Mouse (Mus musculus) granulocyte monocyte progenitor cell, adult 5-6 weeks (primary cell): Measurements from ENCODE around the gene Relt. TPM values are rescaled to one million over a fixed set of nuclear protein-coding genes. Genes with fewer than 3 reads are reported as not detected.
"Not testable (repeated sequence)": the region's sequence is repeated elsewhere in the genome, so short reads cannot be mapped to it uniquely, and the experiment has no call there.

Source experiments
- ATAC-seq: replicated peaks from 2 replicates; pipeline ENCODE4 v1.8.0; 2016; ENCODE audit warnings: mild to moderate bottlenecking, moderate TSS enrichment, inconsistent platforms; ENCODE audit not compliant: poor library complexity, severe bottlenecking
- total RNA-seq, 2 experiments: library from RNA; stranded (forward) in 1 of 2; stranded (reverse) in 1 of 2; fragments of 200-712, 200-1000 nt in 1 of 2; fragments of >200 nt in 1 of 2; fragmentation: Nextera tagmentation in 1 of 2; gene quantifications; 2 replicates each; pipeline ENCODE4 v1.2.3; 2014 to 2017

The Relt gene
- total RNA-seq, 2 experiments from 2014 or later: 9.8 to 13.4 TPM

GRCm38 (mm10) chr7:100848744-100849143 is 14.5 kb downstream of the Relt start:
- ATAC-seq: peak; percentile 26; the same call in 1 of the 2 replicates

DNA sequence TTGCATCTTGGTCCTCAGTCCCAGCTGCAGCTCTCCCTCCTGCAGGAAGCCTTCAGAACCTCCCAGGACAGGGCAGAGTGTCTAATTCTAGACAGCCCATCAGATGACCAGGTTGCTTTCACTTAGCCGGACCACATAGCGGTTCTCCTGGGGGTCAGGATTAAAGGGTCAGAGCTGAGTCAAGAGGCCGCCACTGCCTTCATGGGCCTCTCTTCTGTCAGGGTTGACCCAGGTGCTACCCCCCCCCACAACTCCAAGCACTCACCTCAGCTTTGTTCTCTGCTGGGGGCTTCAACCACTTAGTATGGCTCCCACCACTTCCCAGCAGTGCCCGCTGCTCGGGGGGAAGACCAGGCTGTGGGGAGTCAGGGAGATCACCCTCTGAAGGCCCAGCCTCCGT is 16.1 kb downstream of the Relt start:
- ATAC-seq: no peak

GRCm38 (mm10) chr7:100846033-100846432 is 17.2 kb downstream of the Relt start:
- not testable (repeated sequence) for ATAC-seq

DNA sequence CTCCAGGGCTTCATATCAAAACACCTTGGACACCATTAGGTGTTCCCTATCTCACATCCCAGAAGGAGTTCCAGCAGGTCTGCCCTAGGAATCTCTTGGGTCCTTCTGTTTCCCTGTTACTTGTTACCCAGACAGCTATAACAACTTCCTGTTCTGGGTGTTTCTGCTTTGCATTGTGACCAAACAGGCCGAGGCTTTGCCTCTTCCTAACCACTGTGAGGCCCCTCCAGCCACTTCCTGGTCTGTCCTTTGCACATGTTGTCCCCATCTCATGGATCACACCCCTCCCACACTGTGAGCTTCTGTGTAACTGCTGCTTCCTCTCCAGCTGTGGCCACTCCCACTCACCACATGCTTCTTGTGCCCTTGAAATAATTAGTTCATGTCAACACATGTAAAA is 17.8 kb downstream of the Relt start:
- ATAC-seq: peak; percentile 95

DNA sequence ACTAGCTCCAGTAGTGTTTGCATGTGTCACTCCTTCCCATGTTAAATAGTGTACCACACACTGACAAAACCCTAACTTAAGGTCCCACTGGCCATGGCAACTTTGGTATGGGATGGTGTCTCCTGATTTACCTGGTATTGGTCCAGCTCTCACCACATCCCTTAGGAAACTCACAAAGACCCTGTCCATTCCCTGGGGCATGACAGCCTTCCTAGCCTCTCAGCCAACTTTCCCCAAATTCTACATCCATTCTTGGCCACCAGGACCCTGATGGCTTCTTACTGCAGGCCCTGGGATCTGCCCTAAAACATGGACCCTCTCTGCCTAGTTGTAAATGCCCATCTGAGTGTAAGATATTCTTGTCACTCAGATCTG is 18.2 kb downstream of the Relt start:
- peak; percentile 1; the same call in 1 of the 2 replicates for ATAC-seq

DNA sequence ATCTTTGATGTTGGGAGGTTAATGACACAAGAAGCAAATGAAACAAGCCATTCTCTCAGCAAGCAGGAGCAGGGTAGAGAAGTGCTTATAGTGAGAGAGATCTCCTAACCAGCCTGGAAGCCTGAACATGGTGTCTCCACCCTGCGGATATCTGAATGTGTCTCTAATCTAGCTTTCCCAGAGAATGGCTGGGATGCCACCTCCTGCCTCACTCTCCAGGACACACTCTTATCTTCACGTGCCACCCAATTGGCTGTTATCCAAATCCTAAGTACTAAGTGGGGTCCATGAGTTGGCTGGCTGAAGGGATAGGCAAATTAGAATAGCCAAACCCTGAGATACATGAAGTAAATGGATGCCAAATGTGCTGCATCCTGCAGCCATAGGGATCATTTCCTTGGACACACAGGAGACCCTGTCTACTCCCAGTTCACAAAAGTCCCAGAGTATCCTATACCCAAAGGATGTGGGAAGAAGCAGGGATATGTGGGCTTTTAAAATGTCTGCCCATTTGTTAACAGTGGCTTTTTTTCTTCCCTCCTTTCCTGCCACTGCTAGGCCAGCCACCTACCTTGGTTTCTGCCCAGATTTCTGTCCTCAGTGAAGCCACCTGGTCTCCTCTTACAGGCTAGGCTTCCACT is 18.7 kb downstream of the Relt start:
- ATAC-seq: no peak

- ATAC-seq: no peak
Measured at GRCm38 (mm10) chr7:100843866-100844265, 19.4 kb downstream of the Relt start.

GRCm38 (mm10) chr7:100842175-100842574 is 21.1 kb downstream of the Relt start:
- ATAC-seq: no peak

DNA sequence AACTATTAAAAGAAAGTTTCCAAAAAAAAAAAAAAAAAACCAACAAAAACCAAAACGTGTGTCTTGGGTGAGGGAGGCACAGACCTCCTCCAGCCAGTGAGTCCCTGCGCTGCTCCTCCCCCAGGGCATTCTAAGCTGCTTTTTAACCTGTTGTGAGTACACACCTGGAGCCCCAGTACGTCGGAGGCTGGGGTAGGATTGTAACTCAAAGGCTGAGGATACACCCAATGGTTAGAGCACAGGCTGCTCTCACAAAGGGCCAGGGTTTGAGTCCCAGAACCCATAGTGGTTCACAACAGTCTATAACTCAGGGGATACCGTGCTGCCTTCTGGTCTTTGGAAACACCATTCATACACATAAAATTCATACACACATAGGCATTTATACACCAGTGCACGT is 21.6 kb downstream of the Relt start:
- ATAC-seq: no peak

- no peak for ATAC-seq
Measured at GRCm38 (mm10) chr7:100840906-100841305, 22.3 kb downstream of the Relt start.

DNA sequence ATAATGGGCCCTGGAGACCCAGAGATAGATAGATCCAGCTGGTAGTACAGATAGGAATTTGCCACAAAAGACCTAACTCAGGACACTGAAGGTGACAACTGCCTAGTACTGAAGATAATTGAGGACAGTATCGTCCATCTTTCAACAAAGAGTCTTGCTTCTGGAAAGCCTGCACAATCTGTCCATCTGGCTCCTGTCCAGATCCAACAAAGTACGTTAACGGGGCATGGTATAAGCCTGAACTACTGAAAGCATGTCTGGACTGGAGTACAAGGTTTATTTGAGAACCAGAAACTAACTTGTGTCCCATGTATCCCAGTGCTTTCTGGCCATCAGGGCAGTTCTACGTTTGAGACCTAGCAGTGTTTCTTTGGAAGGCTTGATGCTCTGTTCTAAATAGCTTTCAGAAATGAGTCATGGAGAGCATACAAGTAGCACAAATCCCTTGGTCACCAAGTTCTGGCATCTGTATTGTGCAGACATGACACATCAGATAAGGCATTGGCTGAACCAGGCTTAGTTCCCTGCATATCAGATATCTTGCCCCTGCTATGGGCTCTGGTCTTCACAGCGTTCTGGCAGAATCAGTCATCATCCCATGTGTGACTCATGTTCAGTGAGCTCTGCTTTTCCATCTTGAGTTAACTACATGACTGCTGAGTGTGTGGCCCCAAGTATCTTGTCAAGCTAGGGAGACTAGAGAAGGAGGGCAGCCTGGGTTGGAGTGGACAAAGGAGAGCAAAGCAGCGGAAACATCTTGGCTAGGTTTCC is 23.4 kb downstream of the Relt start:
- ATAC-seq: no peak

DNA sequence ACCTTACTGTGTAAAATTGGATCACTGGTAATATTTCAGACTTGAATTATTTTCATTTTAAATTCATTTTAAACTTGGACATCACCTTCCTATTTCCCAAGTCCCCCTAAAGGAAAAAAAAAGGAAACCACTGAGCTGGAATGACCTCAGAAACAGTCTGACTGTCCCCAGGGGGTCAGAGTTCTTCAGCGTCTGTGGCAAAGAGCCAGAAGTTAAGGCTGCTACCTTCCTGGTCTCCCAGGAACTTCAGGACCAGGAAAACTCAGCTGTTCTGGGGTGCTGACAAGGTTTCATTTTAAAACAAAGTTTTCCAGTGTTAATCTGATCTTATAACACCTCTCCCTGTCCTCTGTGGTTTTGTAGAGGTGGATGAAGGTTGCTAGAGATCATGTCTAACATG is 25.5 kb downstream of the Relt start:
- no peak for ATAC-seq

- no peak for ATAC-seq
Measured at GRCm38 (mm10) chr7:100836657-100837056, 26.6 kb downstream of the Relt start.

DNA sequence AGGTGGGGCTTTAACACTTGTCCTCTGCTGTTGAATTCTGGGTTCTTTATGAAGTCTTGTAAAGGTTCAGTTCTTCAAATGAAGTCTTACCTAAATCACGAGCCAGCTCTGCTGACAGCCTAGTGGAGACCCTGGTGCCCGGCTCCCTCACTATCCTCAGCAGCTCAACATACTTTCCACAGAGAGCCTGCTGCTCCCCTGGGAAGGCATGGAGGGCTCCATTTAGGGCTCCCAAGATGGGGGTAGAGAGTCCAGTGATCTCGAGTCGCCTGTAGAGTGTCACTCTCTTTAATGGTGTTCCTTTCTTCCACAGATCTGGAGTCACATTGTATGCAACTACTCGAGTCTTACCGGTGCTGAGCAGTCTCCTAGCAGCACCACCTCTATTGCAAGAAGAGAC is 27.5 kb downstream of the Relt start:
- ATAC-seq: no peak

DNA sequence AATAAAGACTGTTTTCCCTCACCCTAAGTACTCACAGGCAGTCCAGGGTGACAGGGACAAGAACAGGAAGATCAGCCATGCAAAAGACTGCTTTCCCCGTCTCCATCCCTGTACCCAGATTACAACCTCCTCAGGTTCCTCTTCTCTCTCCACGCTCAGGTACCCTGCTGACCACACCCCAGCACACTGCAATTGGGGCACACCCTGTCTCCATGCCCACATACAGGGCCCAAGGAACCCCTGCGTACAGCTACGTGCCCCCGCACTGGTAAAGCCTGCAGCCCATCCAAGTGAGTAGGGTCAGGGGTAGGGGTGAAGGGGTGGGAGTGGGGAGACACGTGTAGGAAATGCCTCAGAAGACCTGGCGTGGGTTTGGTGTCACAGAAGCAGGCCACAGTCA is 28.1 kb downstream of the Relt start:
- ATAC-seq: no peak

- no peak for ATAC-seq
Measured at GRCm38 (mm10) chr7:100833859-100834258, 29.4 kb downstream of the Relt start.

GRCm38 (mm10) chr7:100828549-100828948 is 34.7 kb downstream of the Relt start:
- no peak for ATAC-seq

GRCm38 (mm10) chr7:100824661-100825060 is 38.6 kb downstream of the Relt start:
- ATAC-seq: no peak

DNA sequence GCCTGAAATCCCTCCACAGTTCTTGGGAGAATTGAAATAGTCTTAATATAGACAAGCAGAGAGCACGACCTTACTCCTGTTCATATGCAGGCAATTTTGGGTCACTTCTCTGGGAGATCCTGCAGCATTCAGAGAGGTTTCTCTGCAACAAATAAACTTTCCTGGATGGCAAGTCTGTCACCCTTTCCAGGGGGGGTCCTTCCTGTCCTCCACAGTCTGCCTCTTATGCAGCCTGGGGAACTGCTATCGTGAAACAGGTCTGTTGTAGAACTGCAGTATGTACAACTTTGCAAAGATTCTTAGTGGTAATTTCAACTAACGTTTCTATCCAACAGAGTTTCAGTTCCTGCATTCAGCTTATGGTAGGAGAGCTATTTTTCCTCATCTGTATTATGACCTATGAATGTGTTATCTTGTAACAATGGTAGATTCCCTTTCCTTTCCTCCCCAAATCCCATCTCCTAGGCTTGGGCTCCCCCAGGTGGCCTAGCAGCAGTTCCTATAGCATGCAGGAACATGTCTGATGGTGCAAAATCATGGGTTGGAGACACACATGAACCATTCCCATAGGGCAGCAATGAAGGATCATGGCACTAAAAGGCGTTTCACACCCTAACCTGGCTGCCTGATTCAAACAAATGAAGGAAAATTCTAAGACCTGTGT is 44.7 kb downstream of the Relt start:
- ATAC-seq: peak; percentile 40

DNA sequence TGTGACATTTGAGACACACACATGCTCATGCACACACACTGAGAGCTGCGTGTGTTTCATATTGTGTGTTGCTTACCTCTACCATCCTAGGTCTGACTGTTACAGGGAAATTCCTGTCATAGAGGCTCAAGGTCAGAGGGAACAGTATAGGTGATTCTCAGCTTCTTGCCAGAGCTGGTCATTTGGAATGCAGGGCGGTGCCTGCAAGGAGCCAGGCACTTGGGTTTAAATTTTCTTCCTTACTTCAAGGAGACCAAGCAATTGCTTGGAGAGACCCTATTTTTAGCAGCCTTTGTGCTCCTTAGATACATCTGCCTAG is 45.8 kb downstream of the Relt start:
- no peak for ATAC-seq

GRCm38 (mm10) chr7:100816759-100817441 is 46.3 kb downstream of the Relt start:
- peak; percentile 25; the same call in 1 of the 2 replicates for ATAC-seq
